Mouse (Mus musculus): Measurements from ENCODE around the gene Anks1b.

Gene Anks1b

DNA sequence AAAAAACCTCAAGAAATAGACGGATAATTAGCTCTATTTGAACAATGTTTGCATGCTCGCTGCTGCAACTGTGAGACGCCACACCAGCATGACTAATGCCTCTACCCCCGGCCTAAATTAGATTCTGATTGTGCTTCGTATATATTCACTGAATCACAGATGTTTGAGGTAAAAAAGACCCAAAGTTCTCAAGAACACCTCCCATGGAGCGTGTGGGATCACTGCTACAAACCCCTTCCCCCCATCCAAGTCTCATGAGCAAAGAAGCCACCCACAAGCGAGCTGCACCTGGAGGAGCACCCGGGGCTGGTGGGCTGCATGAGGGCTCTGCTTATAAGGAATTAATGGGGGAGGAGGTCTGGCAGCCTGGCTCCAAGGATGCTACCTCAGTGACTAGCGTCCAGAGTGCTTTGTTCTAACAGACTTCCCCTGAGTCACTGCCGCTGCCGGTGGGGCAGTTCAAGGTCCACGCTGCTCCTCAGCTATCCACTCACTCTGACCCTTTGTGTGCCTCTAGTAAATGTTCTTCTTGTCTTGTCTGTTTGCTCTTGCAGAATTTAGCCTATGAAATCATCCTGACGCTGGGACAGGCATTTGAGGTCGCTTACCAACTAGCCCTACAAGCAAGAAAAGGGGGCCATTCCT is 1092.5 kb downstream of the Anks1b start:
- DNase-seq (ENCODE audit: low spot score) = no peak

DNA sequence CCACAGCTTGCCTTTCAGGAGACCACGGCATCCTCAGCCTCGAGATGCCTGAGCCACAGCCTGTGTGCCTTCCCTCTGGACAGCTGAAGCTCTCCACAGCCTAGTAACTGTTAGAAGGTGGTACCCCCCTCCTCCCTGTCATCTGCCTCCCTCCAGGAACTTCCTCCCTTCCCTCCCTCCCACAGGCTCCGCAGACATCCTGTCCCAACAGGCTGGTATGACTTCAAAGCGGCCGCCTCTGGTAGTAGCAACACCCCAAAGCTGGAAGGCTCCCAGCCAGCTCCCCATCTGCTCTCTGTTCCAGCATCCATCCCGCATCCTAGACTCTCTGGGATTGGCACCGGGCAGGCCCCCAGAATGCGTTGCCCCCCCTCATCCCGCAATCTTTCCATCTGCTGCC is 1093.5 kb downstream of the Anks1b start:
- DNase-seq (ENCODE audit: low spot score) = no peak

DNA sequence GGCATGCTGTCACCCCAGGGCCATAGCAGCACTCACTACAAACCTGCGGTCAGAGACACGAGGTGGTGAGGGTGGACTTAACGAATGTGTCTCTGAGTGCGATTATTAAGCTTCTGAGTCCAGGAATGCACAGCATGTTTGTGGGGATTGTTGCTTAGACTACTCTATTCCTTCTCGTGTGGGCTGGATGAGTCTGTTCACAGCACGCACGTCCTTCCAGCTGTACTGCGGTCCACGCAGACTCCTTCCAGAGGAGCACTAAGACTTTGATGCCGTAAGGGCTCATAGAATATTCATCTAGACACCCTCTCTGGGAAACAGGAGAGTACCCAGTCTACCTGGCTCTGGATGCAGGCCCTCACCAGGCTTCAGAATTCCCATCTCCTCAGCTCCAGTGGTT is 1094.9 kb downstream of the Anks1b start:
- no peak for DNase-seq (ENCODE audit: low spot score)

DNA sequence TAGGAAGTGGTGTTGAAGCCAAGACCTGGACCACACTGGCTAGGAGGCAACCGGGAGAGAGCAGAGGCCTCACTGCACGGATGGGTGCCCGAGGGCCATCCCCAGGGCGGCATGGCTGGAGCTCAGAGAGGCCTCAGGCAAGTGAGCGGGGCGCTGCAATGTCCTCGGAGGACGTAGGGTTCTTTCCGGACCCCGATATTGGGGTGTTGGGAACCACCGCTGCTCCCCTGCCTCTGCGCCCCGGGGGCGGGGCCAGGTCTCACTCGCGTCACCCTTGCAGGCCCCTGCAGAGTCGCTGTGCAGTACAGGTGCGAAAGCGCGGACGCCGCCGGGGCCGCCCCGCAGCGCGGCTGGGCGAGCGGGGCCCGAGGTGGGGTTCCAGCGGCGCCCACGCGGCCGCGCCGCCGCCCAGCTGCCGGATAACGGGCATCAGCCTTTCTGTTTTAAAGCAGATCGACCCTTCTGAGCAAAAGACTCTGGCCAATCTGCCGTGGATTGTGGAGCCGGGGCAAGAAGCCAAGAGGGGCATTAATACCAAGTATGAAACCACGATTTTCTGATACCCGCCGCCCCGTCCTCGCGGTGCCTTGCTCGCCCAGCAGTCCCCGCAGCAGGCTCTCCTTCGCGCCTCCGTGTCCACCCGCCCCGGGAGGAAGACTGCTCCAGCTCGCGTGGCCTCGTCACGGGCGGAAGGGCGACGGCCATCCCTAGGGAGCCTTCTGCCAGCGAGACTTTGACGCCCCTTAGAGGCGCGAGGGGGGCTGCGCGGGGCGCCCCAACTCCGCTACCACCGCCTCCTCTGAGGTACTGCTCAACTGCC is 1096.3 kb downstream of the Anks1b start:
- no peak for DNase-seq (ENCODE audit: low spot score)

DNA sequence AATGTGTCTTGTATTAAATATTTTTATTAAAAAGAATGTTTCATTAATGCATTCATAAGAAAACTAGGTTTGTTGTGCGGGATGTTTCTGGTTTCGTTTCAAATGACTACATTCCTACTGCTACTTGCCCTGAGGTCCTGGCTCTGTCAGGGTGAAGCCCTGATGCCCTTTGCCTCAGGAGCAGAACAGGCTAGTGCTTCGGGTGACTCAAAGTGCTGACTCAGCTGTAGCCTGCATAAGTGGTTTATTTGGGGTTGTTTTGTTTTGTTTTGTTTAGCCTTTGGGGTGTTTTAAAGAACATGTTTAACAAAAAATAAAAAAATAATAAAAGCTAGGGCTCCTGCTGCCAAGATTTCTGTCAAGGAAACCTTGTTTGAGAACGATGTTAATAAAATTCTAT is 1097.3 kb downstream of the Anks1b start:
- DNase-seq (ENCODE audit: low spot score) = no peak

DNA sequence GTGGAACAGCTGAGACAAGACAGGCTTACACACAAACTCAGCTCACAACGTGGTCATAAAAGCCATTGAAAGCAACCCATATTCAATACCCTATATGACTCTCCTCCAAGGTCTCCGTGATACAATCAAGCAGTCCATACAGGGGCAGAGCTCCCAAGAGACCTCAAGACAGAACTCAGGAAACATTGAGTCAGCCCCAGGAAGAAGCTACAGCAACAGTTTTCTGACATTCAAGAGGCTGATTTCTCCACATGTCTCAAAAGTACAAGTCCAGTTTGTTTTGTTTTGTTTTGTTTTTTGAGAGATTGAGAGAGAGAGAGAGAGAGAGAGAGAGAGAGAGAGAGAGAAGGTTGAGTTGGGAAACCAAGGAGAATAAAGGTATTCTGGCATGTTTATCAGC is 1100.8 kb downstream of the Anks1b start:
- DNase-seq (ENCODE audit: low spot score) = no peak

DNA sequence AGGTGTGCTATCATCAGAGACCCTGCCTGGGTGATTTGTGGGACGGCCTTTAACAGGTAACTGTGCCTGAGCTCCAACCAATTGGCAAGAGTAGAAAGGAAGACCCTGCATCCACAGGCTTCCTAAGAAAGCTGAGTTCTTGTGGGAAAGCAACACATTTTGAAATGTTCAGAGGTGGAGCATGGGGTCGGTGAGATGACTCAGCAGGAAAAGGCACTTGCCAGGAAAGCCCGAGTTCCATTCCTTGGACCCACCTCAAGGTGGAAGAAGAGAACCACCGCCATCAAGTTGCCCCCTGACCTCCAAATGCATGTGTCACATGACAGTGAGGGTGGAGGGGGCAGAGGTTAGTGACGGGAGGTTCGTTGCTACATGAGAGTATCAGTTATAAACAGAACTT is 1101.2 kb downstream of the Anks1b start:
- no peak for DNase-seq (ENCODE audit: low spot score)

DNA sequence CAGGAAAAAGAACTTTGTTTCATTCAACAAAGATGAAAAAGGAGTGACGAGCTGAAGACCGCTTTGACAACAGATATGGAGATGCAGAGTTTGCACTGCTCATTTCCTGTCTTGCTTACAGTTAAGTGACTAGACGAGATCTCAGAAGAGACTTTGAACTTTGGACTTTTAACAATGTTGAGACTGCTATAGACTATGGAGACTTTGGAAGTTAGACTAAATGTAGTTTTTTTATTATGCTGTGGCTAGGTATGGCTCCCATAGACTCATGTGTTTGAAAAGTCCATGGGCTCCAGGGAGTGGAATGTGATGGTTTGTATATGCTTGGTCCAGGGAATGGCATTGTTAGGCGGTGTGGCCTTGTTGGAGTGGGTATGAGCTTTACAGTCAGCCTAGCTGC is 1108.5 kb downstream of the Anks1b start:
- no peak for DNase-seq (ENCODE audit: low spot score)

DNA sequence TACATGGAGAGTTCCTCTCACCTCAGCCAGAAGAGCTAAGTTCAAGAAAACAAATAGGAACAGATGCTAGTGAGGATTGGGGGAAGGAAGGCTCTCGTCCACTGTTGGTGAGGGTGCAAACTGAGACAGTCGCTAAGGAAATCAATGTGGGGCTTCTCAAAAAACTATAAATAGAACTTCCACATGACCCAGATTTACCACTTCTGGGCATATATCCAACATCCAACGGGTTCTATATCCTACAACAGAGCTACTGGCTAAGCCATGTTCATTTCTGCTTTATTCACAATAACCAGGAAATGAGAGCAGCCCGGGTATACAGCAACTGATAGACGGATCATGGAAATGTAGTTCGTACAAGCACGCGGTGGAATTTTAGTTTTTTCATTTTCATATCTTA is 1109.7 kb downstream of the Anks1b start:
- no peak for DNase-seq (ENCODE audit: low spot score)

DNA sequence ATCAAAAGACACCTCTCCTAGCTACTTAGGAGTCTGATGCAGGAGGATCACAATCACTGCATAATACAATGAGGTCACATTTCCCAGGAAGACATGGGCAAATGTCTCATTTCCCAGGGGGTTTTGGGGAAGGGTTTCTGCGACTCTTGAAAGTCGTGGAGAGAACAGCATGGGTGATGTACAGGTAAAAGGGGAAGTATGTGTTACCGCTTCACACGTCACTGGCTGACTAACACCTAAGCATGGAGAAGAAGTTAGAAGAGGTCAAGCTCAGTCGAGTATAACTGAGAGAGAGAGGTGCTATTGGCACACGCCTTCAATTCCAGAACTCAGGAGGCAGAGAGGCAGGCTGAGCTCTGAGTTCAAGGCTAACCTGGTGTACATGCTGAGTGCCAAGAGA is 1117.0 kb downstream of the Anks1b start:
- DNase-seq (ENCODE audit: low spot score) = no peak

DNA sequence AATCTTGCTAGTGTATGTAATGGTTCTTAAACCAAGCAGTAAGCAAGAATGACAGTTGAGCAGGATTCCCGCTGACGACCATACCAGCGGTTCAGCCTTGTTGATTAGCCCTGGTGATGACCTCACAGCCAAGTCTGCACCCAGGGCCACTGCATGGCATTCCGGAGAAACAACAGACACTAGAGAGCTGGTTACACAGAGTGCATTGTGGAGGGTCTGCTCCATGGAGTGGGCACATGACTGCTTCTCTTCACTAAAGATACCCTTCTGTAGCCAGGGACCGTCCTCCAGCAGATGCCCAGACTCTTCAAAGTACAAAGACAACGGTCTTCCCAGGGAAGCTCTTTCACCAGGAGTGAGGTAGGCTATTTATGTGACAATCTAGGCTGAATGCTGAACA is 1118.9 kb downstream of the Anks1b start:
- DNase-seq (ENCODE audit: low spot score) = no peak

DNA sequence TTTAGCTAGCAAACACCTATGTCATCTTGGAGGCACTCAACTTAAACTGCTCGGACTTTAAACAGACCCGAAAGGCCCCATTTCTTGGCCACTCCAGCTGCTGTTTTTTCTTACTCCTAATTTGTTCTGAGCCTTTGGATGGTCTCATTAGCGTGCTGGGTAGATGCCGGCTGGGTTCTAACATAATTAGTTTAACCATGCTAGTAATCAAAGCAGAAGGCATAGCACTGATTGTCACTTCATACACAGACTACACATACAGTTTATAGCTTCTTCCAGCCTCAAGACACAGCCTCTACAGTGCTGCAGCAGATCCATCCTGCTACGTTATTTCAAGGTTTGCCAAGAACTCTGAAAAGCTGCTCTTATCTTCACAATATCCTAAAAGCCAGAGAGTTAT is 1120.6 kb downstream of the Anks1b start:
- no peak for DNase-seq (ENCODE audit: low spot score)

DNA sequence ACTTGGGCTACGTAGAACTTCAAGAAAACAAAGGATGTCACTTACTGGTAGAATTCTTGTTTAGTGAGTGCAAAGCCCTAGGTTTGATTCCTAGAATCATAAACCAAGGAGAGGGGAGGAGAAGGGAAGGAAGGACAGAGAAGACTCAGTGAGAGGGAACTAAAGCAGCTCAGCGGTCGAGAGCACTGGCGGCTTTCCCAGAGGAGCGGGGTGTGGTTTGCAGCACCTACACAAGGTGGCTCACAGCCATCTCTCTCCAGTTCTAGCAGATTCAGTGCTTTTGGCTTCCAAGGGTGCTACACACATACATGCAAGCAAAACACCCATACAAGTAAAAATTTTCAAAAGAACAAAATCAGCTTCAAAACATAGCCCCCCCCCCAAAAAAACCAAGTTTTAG is 1126.6 kb downstream of the Anks1b start:
- DNase-seq (ENCODE audit: low spot score) = no peak

DNA sequence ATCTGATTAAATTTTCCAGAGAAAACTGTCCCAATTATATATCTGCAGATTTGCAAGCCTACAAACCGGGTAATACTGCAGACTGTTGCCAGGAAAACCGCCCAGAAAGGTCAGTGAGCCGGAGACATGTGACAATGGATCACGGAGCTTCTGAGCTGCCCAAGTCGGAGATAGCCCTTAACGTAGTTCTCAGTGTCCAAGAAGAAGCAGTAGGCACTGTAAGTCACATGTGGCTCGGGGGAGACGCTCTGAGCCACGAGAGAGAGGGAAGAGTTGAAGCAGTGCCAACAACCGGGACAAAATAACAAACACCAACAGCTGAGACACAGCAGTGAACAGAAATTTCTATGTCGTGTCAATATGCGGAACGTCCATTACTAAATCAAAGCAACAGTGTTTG is 1128.1 kb downstream of the Anks1b start:
- no peak for DNase-seq (ENCODE audit: low spot score)

DNA sequence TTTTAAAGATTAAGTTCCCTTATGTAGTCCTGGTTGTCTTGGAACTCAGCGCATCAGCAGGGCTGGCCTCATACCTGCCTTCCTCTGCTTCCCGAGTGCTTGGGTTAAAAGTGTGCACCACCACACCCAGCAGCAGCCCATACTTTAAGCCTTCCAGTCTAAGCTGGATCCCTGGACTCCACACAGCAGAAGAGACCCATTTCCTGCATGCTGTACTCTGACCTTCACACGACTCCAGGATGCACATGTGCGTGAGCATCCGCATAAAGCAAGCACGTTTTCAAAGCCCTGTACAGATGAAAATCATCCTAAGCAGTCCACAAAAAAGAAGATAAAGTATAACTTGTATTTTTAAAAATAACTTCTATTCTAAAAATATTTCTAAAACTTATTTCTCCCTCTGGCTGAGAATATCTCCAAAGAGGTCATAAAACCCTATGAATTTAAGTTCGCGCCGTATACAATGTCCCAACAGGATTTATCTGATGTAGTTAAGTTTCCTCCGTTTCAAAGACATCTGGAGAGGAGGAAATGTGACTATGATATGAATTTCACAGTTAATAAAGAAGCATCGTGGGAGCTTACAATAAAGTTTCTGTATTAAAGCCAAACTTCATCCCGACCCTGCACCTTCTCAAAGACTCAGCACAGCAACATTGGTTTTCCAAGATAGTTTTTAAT is 1132.7 kb downstream of the Anks1b start:
- DNase-seq (ENCODE audit: low spot score) = no peak
